Mouse (Mus musculus): ENCODE data around the gene Tha1. TPM values are rescaled to one million over a fixed set of nuclear protein-coding genes. Genes with fewer than 3 reads are reported as not detected.

Tha1 gene
- polyA plus RNA-seq, 1 experiment: 16.2 TPM

GRCm38 (mm10) chr11:117891581-117892175 is 18.4 kb upstream of the Tha1 start:
- Histone ChIP-seq H3K36me3 (ENCODE audit: control insufficient read depth, insufficient read depth, low read length) (no peaks in the 10 kb centered on the region), H3K27ac (ENCODE audit: insufficient read depth, low read length) (no peak overlapping the region), H3K27me3 (ENCODE audit: control insufficient read depth, insufficient read depth, low read length) (no peaks in the 10 kb centered on the region; the same call in 1 of the 2 replicates), H3K4me1 (ENCODE audit: control insufficient read depth, insufficient read depth, insufficient read length) (peaks cover 4% of the 10 kb centered on the region; the same call in 1 of the 2 replicates), H3K4me3 (ENCODE audit: extremely low read depth, insufficient read depth, insufficient read length) (no peak overlapping the region)
- DNase-seq (ENCODE audit: low read depth in 1 of 2, low spot score in 2 of 2): no peak
- 23% methylated on average over 19 of the region's 19 CpGs for WGBS
- TF ChIP-seq POLR2A (IDR thresholded peaks at IDR 0.05; ENCODE audit: low read depth, low read length) (no peak), CTCF (IDR thresholded peaks at IDR 0.05; ENCODE audit: extremely low read depth, insufficient read depth, insufficient read length, insufficient replicate concordance) (no peak)

GRCm38 (mm10) chr11:117890519-117891282 is 17.4 kb upstream of the Tha1 start:
- peaks cover 4% of the 10 kb centered on the region; the same call in 1 of the 2 replicates for H3K4me1 ChIP-seq (ENCODE audit: control insufficient read depth, insufficient read depth, insufficient read length)
- no peaks in the 10 kb centered on the region; the same call in 1 of the 2 replicates for H3K27me3 ChIP-seq (ENCODE audit: control insufficient read depth, insufficient read depth, low read length)
- H3K27ac ChIP-seq (ENCODE audit: insufficient read depth, low read length): no peak overlapping the region
- TF ChIP-seq CTCF (IDR thresholded peaks at IDR 0.05; ENCODE audit: extremely low read depth, insufficient read depth, insufficient read length, insufficient replicate concordance) (no peak), POLR2A (IDR thresholded peaks at IDR 0.05; ENCODE audit: low read depth, low read length) (no peak)
- DNase-seq (ENCODE audit: low read depth in 1 of 2, low spot score in 2 of 2): no peak
- 67% methylated on average over 13 of the region's 13 CpGs for WGBS
- H3K36me3 ChIP-seq (ENCODE audit: control insufficient read depth, insufficient read depth, low read length): no peaks in the 10 kb centered on the region
- no peak overlapping the region for H3K4me3 ChIP-seq (ENCODE audit: extremely low read depth, insufficient read depth, insufficient read length)

GRCm38 (mm10) chr11:117889887-117890340 is 16.6 kb upstream of the Tha1 start:
- no peak for DNase-seq (ENCODE audit: low read depth in 1 of 2, low spot score in 2 of 2)
- Histone ChIP-seq H3K27me3 (ENCODE audit: control insufficient read depth, insufficient read depth, low read length) (no peaks in the 10 kb centered on the region; the same call in 1 of the 2 replicates), H3K4me1 (ENCODE audit: control insufficient read depth, insufficient read depth, insufficient read length) (peaks cover 4% of the 10 kb centered on the region; the same call in 1 of the 2 replicates), H3K36me3 (ENCODE audit: control insufficient read depth, insufficient read depth, low read length) (no peaks in the 10 kb centered on the region), H3K27ac (ENCODE audit: insufficient read depth, low read length) (no peak overlapping the region), H3K4me3 (ENCODE audit: extremely low read depth, insufficient read depth, insufficient read length) (no peak overlapping the region)
- TF ChIP-seq POLR2A (IDR thresholded peaks at IDR 0.05; ENCODE audit: low read depth, low read length): no peak
- TF ChIP-seq CTCF (IDR thresholded peaks at IDR 0.05; ENCODE audit: extremely low read depth, insufficient read depth, insufficient read length, insufficient replicate concordance): no peak
- 42% methylated on average over 11 of the region's 11 CpGs for WGBS

- Histone ChIP-seq H3K4me1 (ENCODE audit: control insufficient read depth, insufficient read depth, insufficient read length) (peaks cover 4% of the 10 kb centered on the region; the same call in 1 of the 2 replicates), H3K27ac (ENCODE audit: insufficient read depth, low read length) (no peak overlapping the region), H3K36me3 (ENCODE audit: control insufficient read depth, insufficient read depth, low read length) (no peaks in the 10 kb centered on the region), H3K27me3 (ENCODE audit: control insufficient read depth, insufficient read depth, low read length) (no peaks in the 10 kb centered on the region; the same call in 1 of the 2 replicates), H3K4me3 (ENCODE audit: extremely low read depth, insufficient read depth, insufficient read length) (no peak overlapping the region)
- 75% methylated on average over 33 of the region's 33 CpGs for WGBS
- TF ChIP-seq CTCF (IDR thresholded peaks at IDR 0.05; ENCODE audit: extremely low read depth, insufficient read depth, insufficient read length, insufficient replicate concordance) (no peak), POLR2A (IDR thresholded peaks at IDR 0.05; ENCODE audit: low read depth, low read length) (no peak)
- DNase-seq (ENCODE audit: low read depth in 1 of 2, low spot score in 2 of 2): no peak
These were observed 15.9 kb upstream of the Tha1 start for GRCm38 (mm10) chr11:117888853-117889822.

GRCm38 (mm10) chr11:117888168-117888852 is 15.0 kb upstream of the Tha1 start:
- 89% methylated on average over 20 of the region's 20 CpGs for WGBS
- TF ChIP-seq CTCF (IDR thresholded peaks at IDR 0.05; ENCODE audit: extremely low read depth, insufficient read depth, insufficient read length, insufficient replicate concordance): no peak
- no peak for TF ChIP-seq POLR2A (IDR thresholded peaks at IDR 0.05; ENCODE audit: low read depth, low read length)
- Histone ChIP-seq H3K36me3 (ENCODE audit: control insufficient read depth, insufficient read depth, low read length) (no peaks in the 10 kb centered on the region), H3K4me1 (ENCODE audit: control insufficient read depth, insufficient read depth, insufficient read length) (peaks cover 4% of the 10 kb centered on the region; the same call in 1 of the 2 replicates), H3K27me3 (ENCODE audit: control insufficient read depth, insufficient read depth, low read length) (no peaks in the 10 kb centered on the region; the same call in 1 of the 2 replicates), H3K27ac (ENCODE audit: insufficient read depth, low read length) (no peak overlapping the region), H3K4me3 (ENCODE audit: extremely low read depth, insufficient read depth, insufficient read length) (no peak overlapping the region)
- no peak for DNase-seq (ENCODE audit: low read depth in 1 of 2, low spot score in 2 of 2)

GRCm38 (mm10) chr11:117886000-117886399 is 12.7 kb upstream of the Tha1 start:
- H3K27ac ChIP-seq (ENCODE audit: insufficient read depth, low read length): no peak overlapping the region
- DNase-seq (ENCODE audit: low read depth in 1 of 2, low spot score in 2 of 2): no peak

More at GRCm38 (mm10) chr11:117886000-117886399, 12.7 kb upstream of the Tha1 start:
- H3K36me3 ChIP-seq (ENCODE audit: control insufficient read depth, insufficient read depth, low read length): no peaks in the 10 kb centered on the region
- no peak for TF ChIP-seq POLR2A (IDR thresholded peaks at IDR 0.05; ENCODE audit: low read depth, low read length)
- TF ChIP-seq CTCF (IDR thresholded peaks at IDR 0.05; ENCODE audit: extremely low read depth, insufficient read depth, insufficient read length, insufficient replicate concordance): no peak
- H3K4me3 ChIP-seq (ENCODE audit: extremely low read depth, insufficient read depth, insufficient read length): no peak overlapping the region
- H3K4me1 ChIP-seq (ENCODE audit: control insufficient read depth, insufficient read depth, insufficient read length): peaks cover 21% of the 10 kb centered on the region; the same call in 1 of the 2 replicates
- 26% methylated on average over 5 of the region's 5 CpGs for WGBS
- no peaks in the 10 kb centered on the region for H3K27me3 ChIP-seq (ENCODE audit: control insufficient read depth, insufficient read depth, low read length)
